ENCODE assay signal across 16 mouse cellular contexts in genomic region chr6:86899053-86899452, GRCm38 (mm10). TPM values are rescaled to one million over a fixed set of nuclear protein-coding genes. Genes with fewer than 3 reads are reported as not detected.
DNase-seq lines count a peak whose midpoint lies in the region; ATAC-seq lines count a peak whose summit lies in the region.
"Had no signal": no experiment of that assay in that cellular context is flagged by ENCODE, and none has a peak within 500 bp of the region (broad histone marks: within the 10 kb centered on the region; RNA-seq: fewer than 3 reads in every experiment).

No protein-coding gene starts in this region.

- H3K36me3 ChIP-seq in hindbrain, embryonic 15.5 days: 0 out of 2 replicates have a peak, but pooled peaks cover 1% of the 10 kb centered on the region
- no peaks in the 10 kb centered on the region for H3K36me3 ChIP-seq in hindbrain, embryonic 14.5 days (replicated peaks; ENCODE audit: control insufficient read depth, insufficient read depth)
- no peaks in the 10 kb centered on the region for H3K36me3 ChIP-seq in splenic B cell, adult 2 months (ENCODE audit: control insufficient read depth, insufficient read depth, low read length, poor library complexity, severe bottlenecking)
- H3K36me3 ChIP-seq: intestine, embryonic 15.5 days; midbrain, embryonic 10.5 days; neural tube, embryonic 15.5 days had no signal

- no peak overlapping the region for H3K27ac ChIP-seq in hindbrain, embryonic 15.5 days (replicated peaks)
- H3K27ac ChIP-seq in hindbrain, embryonic 14.5 days: no peak overlapping the region
- H3K27ac ChIP-seq: forebrain, embryonic 13.5 days; intestine, embryonic 15.5 days; limb, embryonic 15.5 days; midbrain, embryonic 10.5 days; neural tube, embryonic 15.5 days had no signal

- no peak overlapping the region for H3K4me2 ChIP-seq in hindbrain, embryonic 15.5 days
- no peak overlapping the region for H3K4me2 ChIP-seq in hindbrain, embryonic 14.5 days (replicated peaks)
- H3K4me2 ChIP-seq: forebrain, embryonic 13.5 days; intestine, embryonic 15.5 days; limb, embryonic 15.5 days; neural tube, embryonic 15.5 days had no signal

- no peaks in the 10 kb centered on the region for H3K9me3 ChIP-seq in hindbrain, embryonic 15.5 days
- no peaks in the 10 kb centered on the region for H3K9me3 ChIP-seq in hindbrain, embryonic 14.5 days (ENCODE audit: control insufficient read depth, low read length)
- H3K9me3 ChIP-seq: forebrain, embryonic 13.5 days; intestine, embryonic 15.5 days; limb, embryonic 15.5 days; midbrain, embryonic 10.5 days; neural tube, embryonic 15.5 days had no signal

- peak; percentile 56; the same call in 1 of the 2 replicates for ATAC-seq in hindbrain, embryonic 15.5 days (ENCODE audit: low FRiP score, low read depth)
- no peak for ATAC-seq in hindbrain, embryonic 14.5 days (ENCODE audit: low FRiP score)
- ATAC-seq: forebrain, embryonic 13.5 days; intestine, embryonic 15.5 days; liver, postnatal 0 days had no signal

- no peak for DNase-seq in hindbrain, embryonic 14.5 days (ENCODE audit: low spot score)
- peak; percentile 45 for DNase-seq in layer of hippocampus, adult 9-11 months
- no peak for DNase-seq in layer of hippocampus, postnatal 10 days (ENCODE audit: low spot score in 2 of 2)
- peak; percentile 89 for DNase-seq in cerebellum, adult 9-10 months
- DNase-seq in splenic B cell, adult 2 months (ENCODE audit: low read depth, low spot score): peak; percentile 15
- DNase-seq in ovary, postnatal 36 days (ENCODE audit: low spot score): no peak
- DNase-seq: adrenal gland, adult 2 months; embryo, embryonic 11 days; gastrocnemius, postnatal 10 days; liver, postnatal 0 days had no signal

- H3K9ac ChIP-seq in hindbrain, embryonic 15.5 days: no peak overlapping the region
- H3K9ac ChIP-seq in hindbrain, embryonic 14.5 days: no peak overlapping the region
- H3K9ac ChIP-seq: forebrain, embryonic 13.5 days; intestine, embryonic 15.5 days; limb, embryonic 15.5 days; liver, postnatal 0 days; neural tube, embryonic 15.5 days had no signal

- 68% methylated on average over 3 of the region's 3 CpGs for WGBS in hindbrain, embryonic 15.5 days
- WGBS in hindbrain, embryonic 14.5 days: 69% methylated on average over 3 of the region's 3 CpGs

- no peaks in the 10 kb centered on the region for H3K4me1 ChIP-seq in hindbrain, embryonic 15.5 days (replicated peaks)
- no peaks in the 10 kb centered on the region for H3K4me1 ChIP-seq in hindbrain, embryonic 14.5 days (replicated peaks; ENCODE audit: control insufficient read depth, insufficient read depth, low read length)
- H3K4me1 ChIP-seq: intestine, embryonic 15.5 days; limb, embryonic 15.5 days; midbrain, embryonic 10.5 days; neural tube, embryonic 15.5 days had no signal

- H3K27me3 ChIP-seq in hindbrain, embryonic 15.5 days: no peaks in the 10 kb centered on the region
- no peaks in the 10 kb centered on the region for H3K27me3 ChIP-seq in hindbrain, embryonic 14.5 days (ENCODE audit: control insufficient read depth, insufficient read depth, low read length)
- H3K27me3 ChIP-seq in splenic B cell, adult 2 months (ENCODE audit: control insufficient read depth, insufficient read depth, low read length, poor library complexity, severe bottlenecking): no peaks in the 10 kb centered on the region
- H3K27me3 ChIP-seq: forebrain, embryonic 13.5 days; intestine, embryonic 15.5 days; limb, embryonic 15.5 days; neural tube, embryonic 15.5 days had no signal

- no peak overlapping the region for H3K4me3 ChIP-seq in hindbrain, embryonic 15.5 days
- no peak overlapping the region for H3K4me3 ChIP-seq in hindbrain, embryonic 14.5 days (replicated peaks; ENCODE audit: low read length)
- H3K4me3 ChIP-seq: forebrain, embryonic 13.5 days; intestine, embryonic 15.5 days; limb, embryonic 15.5 days; midbrain, embryonic 10.5 days; neural tube, embryonic 15.5 days had no signal

RNA-seq across cellular contexts. Expression of gene Aak1, which starts 49.7 kb away (rescaled TPM):
- 43.7 and 45.1 TPM in 2 replicates for polyA plus RNA-seq in hindbrain, embryonic 15.5 days (2015; fragmentation: Nextera tagmentation; extraction: Ambion mirVana)
- polyA plus RNA-seq in hindbrain, embryonic 14.5 days (2014; fragmentation: Nextera tagmentation; extraction: Ambion mirVana): 49.8 and 52.7 TPM in 2 replicates
- 100 to 1,000 TPM; 276 to 295 TPM for total RNA-seq in layer of hippocampus, postnatal 10 days (2021)

Comparison
In these comparisons a context has a peak if more than half of its experiments do, and no peak if none do; other contexts are left out.
1. DNase-seq: peak in layer of hippocampus, adult 9-11 months (single experiment), cerebellum, adult 9-10 months (single experiment) and splenic B cell, adult 2 months (single experiment); none in hindbrain, embryonic 14.5 days (single experiment), layer of hippocampus, postnatal 10 days (0 of 2) and ovary, postnatal 36 days (single experiment).